Mouse (Mus musculus) liver, adult 2 months (tissue): ENCODE measurements around the gene Cyp27b1. TPM values are rescaled to one million over a fixed set of nuclear protein-coding genes. Genes with fewer than 3 reads are reported as not detected.
"Not testable (repeated sequence)": the region's sequence is repeated elsewhere in the genome, so short reads cannot be mapped to it uniquely, and the experiment has no call there.

Experiments
- DNase-seq: peaks from one replicate; pipeline ENCODE4 v3.0.0-alpha.2; 2011; ENCODE audit warnings: low read depth, low spot score; ENCODE audit errors: extremely low read depth
- H3K27ac ChIP-seq: fragments of 200-500 bp; replicated peaks from 2 replicates; pipeline ENCODE4 v1.5.1; 2012; ENCODE audit warnings: low read depth, mild to moderate bottlenecking, control low read depth, inconsistent platforms, low read length; ENCODE audit not compliant: insufficient read depth
- H3K27me3 ChIP-seq: fragments of 200-500 bp; 2 replicates; pipeline ENCODE4 v1.6.1; 2012; ENCODE audit warnings: mild to moderate bottlenecking, moderate library complexity, low read length, inconsistent platforms; ENCODE audit not compliant: control insufficient read depth, insufficient read depth
- H3K36me3 ChIP-seq: fragments of 200-500 bp; 2 replicates; pipeline ENCODE4 v1.6.1; 2012; ENCODE audit warnings: low read length, inconsistent platforms; ENCODE audit not compliant: control insufficient read depth, insufficient read depth
- H3K4me1 ChIP-seq: fragments of 200-500 bp; 2 replicates; pipeline ENCODE4 v1.6.1; 2011; ENCODE audit warnings: low read length; ENCODE audit not compliant: control insufficient read depth, insufficient read depth
- H3K4me3 ChIP-seq: fragments of 200-500 bp; 2 replicates; pipeline ENCODE4 v1.5.1; 2011; ENCODE audit warnings: low read depth, mild to moderate bottlenecking, control low read depth, low read length, moderate library complexity; ENCODE audit not compliant: insufficient read depth
- H3K79me2 ChIP-seq: fragments of 200-500 bp; 2 replicates; pipeline ENCODE4 v1.6.1; 2012; ENCODE audit warnings: inconsistent platforms, mild to moderate bottlenecking, low read length, moderate library complexity; ENCODE audit not compliant: control insufficient read depth, insufficient read depth
- H3K9ac ChIP-seq: fragments of 200-500 bp; 2 replicates; pipeline ENCODE4 v1.6.1; 2012; ENCODE audit warnings: low read depth, mild to moderate bottlenecking, control low read depth, inconsistent platforms, low read length
- CTCF ChIP-seq: fragments of 200-500 bp; IDR thresholded peaks from 2 replicates; pipeline ENCODE4 v1.5.1; 2011; ENCODE audit warnings: low read depth, low read length, control low read depth
- POLR2A ChIP-seq: fragments of 200-500 bp; IDR thresholded peaks from 2 replicates; pipeline ENCODE4 v1.6.1; 2011; ENCODE audit warnings: low read length, control low read depth; ENCODE audit not compliant: insufficient read depth; ENCODE audit errors: extremely low read depth
- WGBS: fragments of 180-500 bp; shearing (Covaris S2); methylation state at CpG from one replicate; pipeline ENCODE4 v1.1.7; 2018; 5-methylcytosine and 5-hydroxymethylcytosine counted together
- polyA plus RNA-seq: library from polyadenylated mRNA; depleted of rRNA; stranded (reverse); fragments of >200 nt; gene quantifications from 2 replicates; pipeline ENCODE4 v1.2.3, GENCODE M21; 2012
- total RNA-seq: library from RNA; depleted of rRNA; stranded (reverse); fragments of >200 nt; gene quantifications from 2 replicates; pipeline ENCODE4 v1.2.3, GENCODE M21; 2014

The Cyp27b1 gene
- total and polyA plus RNA-seq, 2 experiments, result 0.05 TPM; not detected in 1

- Histone ChIP-seq H3K27me3 (peaks cover 2% of the 10 kb centered on the region; the same call in 1 of the 2 replicates), H3K27ac (no peak within 1 kb of the TSS), H3K9ac (peak within 1 kb of the TSS; percentile 67), H3K36me3 (peaks cover 2% of the 10 kb centered on the region; the same call in 1 of the 2 replicates), H3K79me2 (peaks cover 5% of the 10 kb centered on the region; the same call in 1 of the 2 replicates), H3K4me1 (peaks cover 5% of the 10 kb centered on the region; the same call in 1 of the 2 replicates), H3K4me3 (peak within 1 kb of the TSS; percentile 68)
- WGBS, result 4% methylated on average over 49 of the region's 72 CpGs
- DNase-seq, result no peak
- TF ChIP-seq CTCF (no peak), POLR2A (no peak)
Observed at GRCm38 (mm10) chr10:127059968-127060916, 12.2 kb downstream of the Cyp27b1 start, which contains the start of gene March9. Gene March9, minus strand, starts transcription at chr10:127060184.

GRCm38 (mm10) chr10:127061085-127061484 is 13.0 kb downstream of the Cyp27b1 start:
- WGBS, result 80% methylated on average over 5 of the region's 5 CpGs
- H3K27me3 ChIP-seq, result peaks cover 2% of the 10 kb centered on the region; the same call in 1 of the 2 replicates
- no peak for TF ChIP-seq POLR2A
- H3K79me2 ChIP-seq, result peaks cover 5% of the 10 kb centered on the region; the same call in 1 of the 2 replicates
- no peak for DNase-seq
- H3K27ac ChIP-seq, result no peak overlapping the region
- H3K36me3 ChIP-seq, result peaks cover 4% of the 10 kb centered on the region; the same call in 1 of the 2 replicates
- H3K4me1 ChIP-seq, result peaks cover 5% of the 10 kb centered on the region; the same call in 1 of the 2 replicates
- H3K9ac ChIP-seq, result no peak overlapping the region
- no peak overlapping the region for H3K4me3 ChIP-seq

GRCm38 (mm10) chr10:127061513-127061912 is 13.5 kb downstream of the Cyp27b1 start:
- H3K27ac ChIP-seq, result no peak overlapping the region
- 83% methylated on average over 2 of the region's 2 CpGs for WGBS
- H3K36me3 ChIP-seq, result peaks cover 6% of the 10 kb centered on the region; the same call in 1 of the 2 replicates
- no peak for DNase-seq
- peaks cover 5% of the 10 kb centered on the region; the same call in 1 of the 2 replicates for H3K79me2 ChIP-seq
- no peak overlapping the region for H3K4me3 ChIP-seq
- peaks cover 7% of the 10 kb centered on the region; the same call in 1 of the 2 replicates for H3K4me1 ChIP-seq
- TF ChIP-seq CTCF, result no peak
- H3K27me3 ChIP-seq, result no peaks in the 10 kb centered on the region
- no peak overlapping the region for H3K9ac ChIP-seq

- H3K9ac ChIP-seq, DNase-seq, H3K36me3 ChIP-seq, H3K27ac ChIP-seq, H3K4me3 ChIP-seq, H3K4me1 ChIP-seq, H3K27me3 ChIP-seq, H3K79me2 ChIP-seq: not testable (repeated sequence)
- WGBS, result 83% methylated on average over 4 of the region's 4 CpGs
Observed at GRCm38 (mm10) chr10:127062101-127062500, 14.1 kb downstream of the Cyp27b1 start.

GRCm38 (mm10) chr10:127062503-127062902 is 14.5 kb downstream of the Cyp27b1 start:
- Histone ChIP-seq H3K4me3 (no peak overlapping the region), H3K4me1 (peaks cover 10% of the 10 kb centered on the region; the same call in 1 of the 2 replicates), H3K36me3 (peaks cover 11% of the 10 kb centered on the region), H3K9ac (no peak overlapping the region), H3K79me2 (peaks cover 5% of the 10 kb centered on the region; the same call in 1 of the 2 replicates), H3K27me3 (no peaks in the 10 kb centered on the region), H3K27ac (no peak overlapping the region)
- no peak for DNase-seq
- WGBS, result 64% methylated on average over 5 of the region's 5 CpGs
- TF ChIP-seq POLR2A (no peak), CTCF (no peak)
